Mouse (Mus musculus): ENCODE results near the gene Cd40.

- TF ChIP-seq POLR2A (IDR thresholded peaks at IDR 0.05; ENCODE audit: low read depth, low read length) (no peak), CTCF (IDR thresholded peaks at IDR 0.05; ENCODE audit: extremely low read depth, insufficient read length, insufficient replicate concordance, low read depth, low read length) (no peak)
Observed at GRCm38 (mm10) chr2:165043729-165044128, 11.7 kb upstream of the Cd40 start.

All from small intestine, adult 2 months (tissue).